Mouse (Mus musculus) hindbrain, embryonic 15.5 days (tissue): Measurements from ENCODE around the gene Metap1. TPM values are rescaled to one million over a fixed set of nuclear protein-coding genes. Genes with fewer than 3 reads are reported as not detected.

Source experiments
- ATAC-seq: fragments of 200-750 bp; cut with Nextera tagmentation; 2 replicates; pipeline ENCODE4 v1.8.0; 2017; ENCODE audit warnings: low read depth, moderate number of reproducible peaks, moderate TSS enrichment; ENCODE audit not compliant: low FRiP score
- H3K27ac ChIP-seq: fragments of 300-500 bp; sonication (generic); replicated peaks from 2 replicates; pipeline ENCODE4 v1.5.1; 2015; ENCODE audit warnings: mild to moderate bottlenecking, inconsistent platforms
- H3K27me3 ChIP-seq: fragments of 300-500 bp; sonication (generic); 2 replicates; pipeline ENCODE4 v1.6.1; 2015; ENCODE audit warnings: control low read depth, inconsistent platforms
- H3K36me3 ChIP-seq: fragments of 300-500 bp; sonication (generic); 2 replicates; pipeline ENCODE4 v1.6.1; 2015; ENCODE audit warnings: control low read depth, inconsistent platforms
- H3K4me1 ChIP-seq: fragments of 300-500 bp; sonication (generic); replicated peaks from 2 replicates; pipeline ENCODE4 v1.6.1; 2015; ENCODE audit warnings: control low read depth, inconsistent platforms
- H3K4me2 ChIP-seq: fragments of 300-500 bp; sonication (generic); 2 replicates; pipeline ENCODE4 v1.6.1; 2015; ENCODE audit warnings: moderate library complexity, mild to moderate bottlenecking, inconsistent platforms
- H3K4me3 ChIP-seq: fragments of 300-500 bp; sonication (generic); 2 replicates; pipeline ENCODE4 v1.5.1; 2015; ENCODE audit warnings: mild to moderate bottlenecking, inconsistent platforms
- H3K9ac ChIP-seq: fragments of 300-500 bp; sonication (generic); 2 replicates; pipeline ENCODE4 v1.6.1; 2015; ENCODE audit warnings: inconsistent platforms
- H3K9me3 ChIP-seq: fragments of 300-500 bp; sonication (generic); 2 replicates; pipeline ENCODE4 v1.6.1; 2016; ENCODE audit warnings: control low read depth, inconsistent platforms
- WGBS: fragments of 180-500 bp; shearing (Covaris S2); methylation state at CpG from one replicate; pipeline ENCODE4 v1.1.7; 2015; 5-methylcytosine and 5-hydroxymethylcytosine counted together
- polyA plus RNA-seq: library from polyadenylated mRNA; unstranded; fragments of >200 nt; fragmentation: Nextera tagmentation; extraction: Ambion mirVana; gene quantifications from 2 replicates; pipeline ENCODE4 v1.2.1, GENCODE M21; 2015

Metap1 gene
- polyA plus RNA-seq, 1 experiment from 2014 or later: 46.2 TPM

DNA sequence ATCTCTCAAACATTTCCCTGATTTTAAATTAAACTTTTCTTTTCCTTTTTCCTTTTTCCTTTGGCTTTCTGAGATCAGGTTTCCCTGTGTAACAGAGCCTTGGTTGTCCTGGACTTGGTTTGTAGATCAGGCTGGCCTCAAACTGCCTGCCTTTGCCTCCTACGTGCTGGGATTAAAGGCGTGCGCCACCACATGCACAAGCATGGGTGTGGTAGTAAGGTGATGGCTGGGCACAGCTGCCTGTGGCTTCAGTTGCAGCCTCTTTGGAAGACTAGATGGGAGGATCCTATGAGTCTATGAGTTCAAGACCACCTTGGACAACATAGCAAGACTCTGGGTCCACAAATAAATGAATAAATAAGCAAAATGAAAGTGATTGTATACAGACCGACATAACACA is 34.6 kb upstream of the Metap1 start:
- ATAC-seq: no peak
- 92% methylated on average over 4 of the region's 4 CpGs for WGBS
- H3K27me3 ChIP-seq: no peaks in the 10 kb centered on the region
- H3K4me2 ChIP-seq: no peak overlapping the region
- no peak overlapping the region for H3K4me3 ChIP-seq
- H3K36me3 ChIP-seq: no peaks in the 10 kb centered on the region
- peaks cover 11% of the 10 kb centered on the region for H3K4me1 ChIP-seq
- H3K9ac ChIP-seq: no peak overlapping the region
- H3K9me3 ChIP-seq: no peaks in the 10 kb centered on the region
- no peak overlapping the region for H3K27ac ChIP-seq

DNA sequence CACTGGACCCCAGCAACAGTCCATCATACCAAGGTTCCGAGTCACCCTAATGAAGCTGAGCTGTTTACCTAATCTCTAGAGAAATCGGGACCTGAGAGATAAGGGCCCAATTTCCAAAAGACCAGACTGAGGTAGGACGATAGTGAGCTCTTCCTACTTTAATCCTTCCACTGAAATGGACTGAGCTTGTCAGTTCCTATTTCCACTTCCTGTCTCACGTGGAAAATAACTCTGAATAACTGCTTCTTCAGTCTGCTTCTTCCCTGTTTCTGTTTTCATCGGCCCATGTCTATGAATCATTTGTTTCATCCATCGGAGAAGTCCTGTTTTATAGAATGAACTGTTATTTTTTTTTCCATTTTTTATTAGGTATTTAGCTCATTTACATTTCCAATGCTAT is 29.9 kb upstream of the Metap1 start:
- ATAC-seq: no peak
- Histone ChIP-seq H3K4me2 (no peak overlapping the region), H3K27me3 (no peaks in the 10 kb centered on the region), H3K4me1 (peaks cover 5% of the 10 kb centered on the region; the same call in 1 of the 2 replicates), H3K9me3 (no peaks in the 10 kb centered on the region), H3K36me3 (no peaks in the 10 kb centered on the region), H3K4me3 (no peak overlapping the region), H3K9ac (no peak overlapping the region), H3K27ac (no peak overlapping the region)
- WGBS: 88% methylated on average over 6 of the region's 6 CpGs

DNA sequence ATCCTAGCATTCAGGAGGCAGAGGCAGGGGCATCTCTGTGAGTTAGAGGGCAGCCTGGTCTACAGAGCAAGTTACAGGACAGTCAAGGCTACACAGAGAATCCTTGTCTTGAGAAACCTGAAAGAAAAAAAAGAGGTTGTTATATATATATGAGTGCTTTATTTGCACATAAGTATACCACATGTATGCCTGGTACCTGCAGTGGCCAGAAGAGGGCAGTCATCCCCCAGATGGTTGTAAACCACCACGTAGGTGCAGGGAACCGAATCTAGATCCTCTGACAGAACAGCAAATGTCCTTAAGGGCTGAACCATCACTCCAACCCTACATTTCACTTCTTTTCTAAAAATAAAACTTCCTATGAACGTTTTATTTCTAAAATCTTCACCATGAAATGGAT is 28.6 kb upstream of the Metap1 start:
- no peak overlapping the region for H3K4me3 ChIP-seq
- no peak overlapping the region for H3K9ac ChIP-seq
- no peak overlapping the region for H3K27ac ChIP-seq
- H3K36me3 ChIP-seq: no peaks in the 10 kb centered on the region
- no peak overlapping the region for H3K4me2 ChIP-seq
- peaks cover 10% of the 10 kb centered on the region; the same call in 1 of the 2 replicates for H3K4me1 ChIP-seq
- 68% methylated on average over 3 of the region's 3 CpGs for WGBS
- no peaks in the 10 kb centered on the region for H3K27me3 ChIP-seq
- ATAC-seq: no peak
- no peaks in the 10 kb centered on the region for H3K9me3 ChIP-seq

- Histone ChIP-seq H3K36me3 (no peaks in the 10 kb centered on the region), H3K9me3 (no peaks in the 10 kb centered on the region), H3K27me3 (no peaks in the 10 kb centered on the region), H3K9ac (no peak overlapping the region), H3K27ac (no peak overlapping the region), H3K4me2 (no peak overlapping the region), H3K4me3 (no peak overlapping the region), H3K4me1 (peaks cover 10% of the 10 kb centered on the region; the same call in 1 of the 2 replicates)
- ATAC-seq: peak; percentile 59; the same call in 1 of the 2 replicates
- WGBS: 26% methylated on average over 10 of the region's 10 CpGs
Measured at GRCm38 (mm10) chr3:138515656-138516370, 26.5 kb upstream of the Metap1 start.

- WGBS: 49% methylated on average over 3 of the region's 3 CpGs
Measured at GRCm38 (mm10) chr3:138514749-138515148, 25.4 kb upstream of the Metap1 start.

GRCm38 (mm10) chr3:138513243-138513642 is 23.9 kb upstream of the Metap1 start:
- no peak overlapping the region for H3K27ac ChIP-seq
- peak overlapping the region; percentile 30 for H3K4me3 ChIP-seq
- no peak overlapping the region for H3K9ac ChIP-seq
- no peaks in the 10 kb centered on the region for H3K36me3 ChIP-seq
- no peaks in the 10 kb centered on the region for H3K27me3 ChIP-seq
- H3K4me2 ChIP-seq: peak overlapping the region; percentile 52
- no peak for ATAC-seq
- WGBS: 42% methylated on average over 12 of the region's 12 CpGs
- H3K4me1 ChIP-seq: peaks cover 10% of the 10 kb centered on the region; the same call in 1 of the 2 replicates
- H3K9me3 ChIP-seq: no peaks in the 10 kb centered on the region

More at GRCm38 (mm10) chr3:138514749-138515148, 25.4 kb upstream of the Metap1 start:
- peaks cover 10% of the 10 kb centered on the region; the same call in 1 of the 2 replicates for H3K4me1 ChIP-seq
- no peaks in the 10 kb centered on the region for H3K27me3 ChIP-seq
- H3K4me3 ChIP-seq: no peak overlapping the region
- H3K9ac ChIP-seq: no peak overlapping the region
- no peak overlapping the region for H3K27ac ChIP-seq
- no peaks in the 10 kb centered on the region for H3K9me3 ChIP-seq
- no peak for ATAC-seq
- no peaks in the 10 kb centered on the region for H3K36me3 ChIP-seq
- no peak overlapping the region for H3K4me2 ChIP-seq

DNA sequence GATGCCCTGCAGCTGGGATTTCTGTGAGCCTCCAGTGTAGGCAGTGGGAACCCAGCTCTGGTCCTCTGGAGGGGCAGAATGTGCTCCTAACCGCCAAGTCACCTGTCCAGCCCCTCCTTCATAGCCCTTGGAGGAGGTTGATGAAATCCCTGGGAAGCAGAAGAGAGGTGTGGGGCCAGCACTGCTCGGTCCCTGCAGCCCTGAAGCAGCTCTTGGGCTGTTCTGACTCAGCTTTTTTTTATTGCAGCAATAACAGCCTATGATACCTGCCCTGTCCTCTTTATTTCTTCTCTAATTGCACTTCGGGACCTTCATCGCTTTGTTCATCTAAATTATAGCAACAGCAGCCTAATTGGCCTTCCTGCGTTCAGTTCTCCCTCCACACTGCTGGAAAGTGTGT is 21.2 kb upstream of the Metap1 start:
- Histone ChIP-seq H3K4me1 (0 out of 2 replicates have a peak, but pooled peaks cover 6% of the 10 kb centered on the region), H3K27ac (no peak overlapping the region), H3K36me3 (no peaks in the 10 kb centered on the region), H3K9me3 (no peaks in the 10 kb centered on the region), H3K9ac (no peak overlapping the region), H3K4me2 (no peak overlapping the region), H3K4me3 (no peak overlapping the region), H3K27me3 (no peaks in the 10 kb centered on the region)
- 0 out of 2 replicates have a peak, but pooled peaks have one; percentile 44 for ATAC-seq
- 73% methylated on average over 5 of the region's 5 CpGs for WGBS

GRCm38 (mm10) chr3:138509581-138509980 is 20.3 kb upstream of the Metap1 start:
- Histone ChIP-seq H3K4me2 (no peak overlapping the region), H3K36me3 (no peaks in the 10 kb centered on the region), H3K9ac (no peak overlapping the region), H3K4me1 (0 out of 2 replicates have a peak, but pooled peaks cover 6% of the 10 kb centered on the region), H3K9me3 (no peaks in the 10 kb centered on the region), H3K27ac (no peak overlapping the region), H3K4me3 (no peak overlapping the region), H3K27me3 (no peaks in the 10 kb centered on the region)
- whole genome bisulfite sequencing: 88% methylated on average over 2 of the region's 2 CpGs
- no peak for ATAC-seq

GRCm38 (mm10) chr3:138506749-138507148 is 17.4 kb upstream of the Metap1 start:
- Histone ChIP-seq H3K4me1 (no peaks in the 10 kb centered on the region), H3K36me3 (no peaks in the 10 kb centered on the region), H3K27ac (no peak overlapping the region), H3K9ac (no peak overlapping the region), H3K4me2 (no peak overlapping the region), H3K9me3 (no peaks in the 10 kb centered on the region), H3K27me3 (no peaks in the 10 kb centered on the region), H3K4me3 (no peak overlapping the region)
- ATAC-seq: no peak
- 53% methylated on average over 6 of the region's 6 CpGs for WGBS

GRCm38 (mm10) chr3:138503754-138504153 is 14.4 kb upstream of the Metap1 start:
- peaks cover 7% of the 10 kb centered on the region for H3K4me1 ChIP-seq
- no peak for ATAC-seq
- no peak overlapping the region for H3K9ac ChIP-seq
- no peaks in the 10 kb centered on the region for H3K36me3 ChIP-seq
- H3K9me3 ChIP-seq: no peaks in the 10 kb centered on the region
- H3K4me3 ChIP-seq: no peak overlapping the region
- WGBS: 90% methylated on average over 11 of the region's 11 CpGs
- H3K27me3 ChIP-seq: no peaks in the 10 kb centered on the region
- no peak overlapping the region for H3K27ac ChIP-seq
- H3K4me2 ChIP-seq: no peak overlapping the region

DNA sequence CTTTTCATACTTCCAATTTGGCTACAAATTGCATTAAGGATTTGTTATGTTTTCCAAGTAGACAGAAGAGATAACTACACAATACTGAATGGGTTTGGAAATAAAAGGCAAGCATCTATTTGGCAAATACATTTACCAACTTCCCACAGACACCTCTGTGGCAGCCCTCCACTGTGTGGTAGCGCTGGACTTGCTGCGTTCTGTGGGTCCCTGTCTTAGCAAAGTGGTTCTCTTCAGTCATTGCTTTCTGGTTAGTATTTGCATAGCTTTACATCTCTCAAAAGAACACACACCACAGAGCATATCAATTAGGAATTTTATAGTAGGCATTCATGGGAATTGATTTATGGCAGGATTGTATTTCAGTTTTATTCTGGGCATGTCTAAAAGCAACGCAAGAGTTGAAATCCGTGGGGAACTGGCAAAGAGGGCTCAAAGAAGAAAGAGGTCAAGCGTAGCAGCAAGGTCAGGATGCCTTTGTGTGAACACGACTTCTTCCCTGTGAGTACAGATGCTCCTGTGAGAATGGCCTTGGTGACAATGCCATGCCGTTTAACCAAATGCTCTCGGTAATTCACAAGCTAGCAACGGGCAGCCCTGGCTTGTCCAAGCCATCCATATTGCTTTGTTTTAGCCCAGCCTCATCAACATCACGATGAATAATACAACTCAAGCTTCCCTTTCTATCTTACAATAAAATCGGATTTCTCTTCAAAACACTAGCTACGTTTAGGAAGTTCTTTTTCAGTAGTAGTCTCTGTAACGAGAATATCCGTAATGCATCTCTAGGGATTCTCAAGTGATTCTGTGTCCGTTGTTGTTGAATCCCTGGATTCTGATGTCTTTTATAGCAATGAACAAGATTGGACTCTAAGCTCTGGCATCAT is 10.8 kb upstream of the Metap1 start:
- whole genome bisulfite sequencing: 15% methylated on average over 15 of the region's 15 CpGs
- Histone ChIP-seq H3K9ac (no peak overlapping the region), H3K4me3 (no peak overlapping the region), H3K9me3 (no peaks in the 10 kb centered on the region), H3K36me3 (no peaks in the 10 kb centered on the region), H3K27ac (no peak overlapping the region), H3K4me1 (peaks cover 7% of the 10 kb centered on the region), H3K4me2 (peak overlapping the region; percentile 18), H3K27me3 (no peaks in the 10 kb centered on the region)
- ATAC-seq: no peak

DNA sequence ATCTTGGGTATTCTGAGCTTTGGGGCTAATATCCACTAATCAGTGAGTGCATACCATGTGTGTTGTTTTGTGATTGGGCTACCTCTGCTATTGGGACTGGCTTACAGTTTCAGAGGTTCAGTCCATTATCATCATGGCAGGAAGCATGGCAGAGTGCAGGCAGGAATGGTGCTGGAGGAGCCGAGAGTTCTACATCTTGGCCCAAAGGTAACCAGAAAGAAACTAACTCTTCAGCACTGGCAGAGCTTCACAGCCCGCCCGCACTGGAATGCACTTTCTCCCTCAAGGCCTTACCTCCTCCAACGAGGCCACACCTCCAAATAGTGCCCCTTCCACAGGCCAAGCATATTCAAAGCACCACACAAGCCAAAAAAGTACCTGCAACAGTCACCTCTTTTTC is 9.4 kb upstream of the Metap1 start:
- no peak overlapping the region for H3K4me3 ChIP-seq
- no peaks in the 10 kb centered on the region for H3K36me3 ChIP-seq
- no peaks in the 10 kb centered on the region for H3K9me3 ChIP-seq
- no peak overlapping the region for H3K27ac ChIP-seq
- 72% methylated on average over 4 of the region's 4 CpGs for WGBS
- H3K4me1 ChIP-seq: peaks cover 7% of the 10 kb centered on the region
- no peak overlapping the region for H3K4me2 ChIP-seq
- H3K27me3 ChIP-seq: no peaks in the 10 kb centered on the region
- H3K9ac ChIP-seq: no peak overlapping the region
- ATAC-seq: no peak
